Mouse (Mus musculus): ENCODE data around the gene Mccc1. TPM values are rescaled to one million over a fixed set of nuclear protein-coding genes. Genes with fewer than 3 reads are reported as not detected.

The Mccc1 gene
- total and polyA plus RNA-seq, 3 experiments: 10.0 to 30.0 (median 13.4) TPM

- H3K36me3 ChIP-seq (replicated peaks in 1 of 2; ENCODE audit: control insufficient read depth in 1 of 2, insufficient read depth in 1 of 2, low read length in 1 of 2): peaks cover 31 to 71% of the 10 kb centered on the region in 2 experiments
Measured at GRCm38 (mm10) chr3:35970441-35970840, 30.0 kb downstream of the Mccc1 start.

DNA sequence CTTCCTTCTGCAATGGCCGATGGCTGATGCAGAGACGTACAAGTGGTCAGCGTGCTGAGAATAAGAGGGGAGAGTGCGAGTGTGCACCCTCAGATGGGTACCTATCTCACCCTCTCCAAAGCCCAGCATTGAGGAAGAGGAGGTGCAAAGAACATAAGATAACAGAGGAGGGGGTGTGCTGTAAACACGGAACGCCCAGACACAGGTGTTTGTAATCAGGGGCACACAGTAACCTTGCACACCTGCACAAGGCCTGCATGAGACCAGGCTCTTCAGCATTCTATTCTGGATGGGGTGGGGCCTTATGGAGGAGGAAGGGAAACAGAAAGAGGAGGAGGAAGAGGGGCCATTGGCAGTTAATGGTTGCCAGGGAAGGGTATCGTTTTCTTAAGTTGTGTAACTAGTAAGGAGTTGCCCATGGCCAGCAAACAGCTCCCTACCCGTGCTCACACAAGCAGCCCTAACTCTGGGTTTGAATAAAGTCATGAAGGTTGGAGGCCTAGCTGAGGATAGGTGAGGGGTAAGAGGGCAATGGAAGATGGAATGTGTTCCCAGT lies 33.0 kb downstream of the Mccc1 start:
- no peak overlapping the region for H3K4me3 ChIP-seq (replicated peaks in 1 of 3; ENCODE audit: low read depth in 2 of 3, low read length in 2 of 3, poor library complexity in 1 of 3)
- DNase-seq (ENCODE audit: extremely low read depth): no peak
- H3K27me3 ChIP-seq (replicated peaks): no peaks in the 10 kb centered on the region
- no peaks in the 10 kb centered on the region for H3K9me3 ChIP-seq (replicated peaks; ENCODE audit: low read length)
- H3K4me2 ChIP-seq (ENCODE audit: insufficient read depth, low read depth, poor library complexity, severe bottlenecking): no peak overlapping the region
- H3K9ac ChIP-seq (ENCODE audit: insufficient read depth, low read depth): no peak overlapping the region
- H3K79me2 ChIP-seq (replicated peaks; ENCODE audit: control insufficient read depth, extremely low read depth, insufficient read depth, poor library complexity, severe bottlenecking): no peaks in the 10 kb centered on the region
- TF ChIP-seq TCF12 (IDR thresholded peaks at IDR 0.05; ENCODE audit: low read depth, low read length) (no peak), RAD21 (IDR thresholded peaks at IDR 0.05; ENCODE audit: low read depth, low read length) (no peak), ELF1 (IDR thresholded peaks at IDR 0.05; ENCODE audit: low read depth, low read length) (no peak), E2F4 (IDR thresholded peaks at IDR 0.05; ENCODE audit: insufficient replicate concordance, low read depth, low read length) (no peak), USF1 (IDR thresholded peaks at IDR 0.05; ENCODE audit: low read depth, low read length) (no peak), POLR2A (IDR thresholded peaks at IDR 0.05; ENCODE audit: low read depth, low read length) (no peak), CHD1 (IDR thresholded peaks at IDR 0.05; ENCODE audit: low read depth, low read length) (no peak), SMC3 (IDR thresholded peaks at IDR 0.05; ENCODE audit: low read depth, low read length) (no peak)
- peaks cover 0 to 31% of the 10 kb centered on the region in 2 experiments; a peak in 2 of 4 replicates for H3K4me1 ChIP-seq (ENCODE audit: control insufficient read depth in 1 of 2, insufficient read depth in 2 of 2)
- in situ Hi-C loops (cut with MboI; ENCODE audit: low pct_ligation_motif_present, low pct_unique_long_range_greater_than_20kb, low sequenced_read_pairs): no loop called here
- peaks cover 31 to 70% of the 10 kb centered on the region in 2 experiments for H3K36me3 ChIP-seq (replicated peaks in 1 of 2; ENCODE audit: control insufficient read depth in 1 of 2, insufficient read depth in 1 of 2, low read length in 1 of 2)
- no peak overlapping the region for H3K27ac ChIP-seq (ENCODE audit: insufficient read depth, low read depth)
- dilution Hi-C loops (cut with MboI; ENCODE audit: extremely low pct_ligation_motif_present, extremely low pct_unique_long_range_greater_than_20kb, low sequenced_read_pairs): no loop called here

More at GRCm38 (mm10) chr3:35970441-35970840, 30.0 kb downstream of the Mccc1 start:
- Histone ChIP-seq H3K4me1 (ENCODE audit: control insufficient read depth in 1 of 2, insufficient read depth in 2 of 2) (peaks cover 0 to 31% of the 10 kb centered on the region in 2 experiments; a peak in 2 of 4 replicates), H3K9ac (ENCODE audit: insufficient read depth, low read depth) (no peak overlapping the region), H3K4me3 (replicated peaks in 1 of 3; ENCODE audit: low read depth in 2 of 3, low read length in 2 of 3, poor library complexity in 1 of 3) (no peak overlapping the region), H3K4me2 (ENCODE audit: insufficient read depth, low read depth, poor library complexity, severe bottlenecking) (no peak overlapping the region), H3K27me3 (replicated peaks) (no peaks in the 10 kb centered on the region), H3K9me3 (replicated peaks; ENCODE audit: low read length) (no peaks in the 10 kb centered on the region), H3K79me2 (replicated peaks; ENCODE audit: control insufficient read depth, extremely low read depth, insufficient read depth, poor library complexity, severe bottlenecking) (no peaks in the 10 kb centered on the region), H3K27ac (ENCODE audit: insufficient read depth, low read depth) (no peak overlapping the region)
- no peak for TF ChIP-seq SIN3A (IDR thresholded peaks at IDR 0.05; ENCODE audit: low read length)
- no peak for TF ChIP-seq CTCF (conservative IDR thresholded peaks at IDR 0.05 in 1 of 2, IDR thresholded peaks at IDR 0.05 in 1 of 2; ENCODE audit: low read depth in 2 of 2, low read length in 2 of 2)
- no peak for TF ChIP-seq CHD2 (IDR thresholded peaks at IDR 0.05; ENCODE audit: low read length)
- no peak for TF ChIP-seq E2F4 (IDR thresholded peaks at IDR 0.05; ENCODE audit: insufficient replicate concordance, low read depth, low read length)
- no peak for TF ChIP-seq TBP (conservative IDR thresholded peaks at IDR 0.05; ENCODE audit: low read depth, low read length)
- TF ChIP-seq ZC3H11A (IDR thresholded peaks at IDR 0.05; ENCODE audit: low read depth, low read length): no peak
- no peak for TF ChIP-seq POLR2AphosphoS2 (IDR thresholded peaks at IDR 0.05; ENCODE audit: low read depth, low read length)
- no peak for TF ChIP-seq ETS1 (conservative IDR thresholded peaks at IDR 0.05; ENCODE audit: low read depth, low read length)
- no peak for TF ChIP-seq EP300 (IDR thresholded peaks at IDR 0.05; ENCODE audit: low read length)
- TF ChIP-seq POLR2A (IDR thresholded peaks at IDR 0.05; ENCODE audit: low read depth, low read length): no peak
- TF ChIP-seq MYC (IDR thresholded peaks at IDR 0.05; ENCODE audit: low read depth, low read length): no peak
- no peak for TF ChIP-seq HCFC1 (IDR thresholded peaks at IDR 0.05; ENCODE audit: low read depth, low read length)
- no peak for TF ChIP-seq NELFE (IDR thresholded peaks at IDR 0.05; ENCODE audit: low read depth, low read length)
- DNase-seq (ENCODE audit: extremely low read depth): no peak
- dilution Hi-C loops (cut with MboI; ENCODE audit: extremely low pct_ligation_motif_present, extremely low pct_unique_long_range_greater_than_20kb, low sequenced_read_pairs) (no loop called here), in situ Hi-C loops (cut with MboI; ENCODE audit: low pct_ligation_motif_present, low pct_unique_long_range_greater_than_20kb, low sequenced_read_pairs) (loop anchor here (10.0 kb wide), 1 partner anchor 164 kb away; no protein-coding TSS in a partner anchor)
